Mouse (Mus musculus) forebrain, embryonic 12.5 days (tissue): Measurements from ENCODE around the gene Mlh1. TPM values are rescaled to one million over a fixed set of nuclear protein-coding genes. Genes with fewer than 3 reads are reported as not detected.

ENCODE experiments used
- ATAC-seq: fragments of 200-750 bp; cut with Nextera tagmentation; 2 replicates; pipeline ENCODE4 v1.8.0; 2017; ENCODE audit warnings: moderate TSS enrichment; ENCODE audit not compliant: low FRiP score
- H3K27ac ChIP-seq: fragments of 300-500 bp; sonication (generic); 2 replicates; pipeline ENCODE4 v1.5.1; 2016; ENCODE audit warnings: mild to moderate bottlenecking
- H3K27me3 ChIP-seq: fragments of 300-500 bp; sonication (generic); 2 replicates; pipeline ENCODE4 v1.6.1; 2016; ENCODE audit warnings: mild to moderate bottlenecking
- H3K36me3 ChIP-seq: fragments of 300-500 bp; sonication (generic); replicated peaks from 2 replicates; pipeline ENCODE4 v1.6.1; 2016; ENCODE audit warnings: mild to moderate bottlenecking
- H3K4me1 ChIP-seq: fragments of 300-500 bp; sonication (generic); 2 replicates; pipeline ENCODE4 v1.6.1; 2016
- H3K4me2 ChIP-seq: fragments of 300-500 bp; sonication (generic); 2 replicates; pipeline ENCODE4 v1.6.1; 2016; ENCODE audit warnings: mild to moderate bottlenecking, moderate library complexity
- H3K4me3 ChIP-seq: fragments of 300-500 bp; sonication (generic); replicated peaks from 2 replicates; pipeline ENCODE4 v1.5.1; 2016; ENCODE audit warnings: mild to moderate bottlenecking
- H3K9ac ChIP-seq: fragments of 300-500 bp; sonication (generic); 2 replicates; pipeline ENCODE4 v1.6.1; 2016; ENCODE audit warnings: mild to moderate bottlenecking
- H3K9me3 ChIP-seq: fragments of 300-500 bp; sonication (generic); 2 replicates; pipeline ENCODE4 v1.6.1; 2016
- WGBS: fragments of 180-500 bp; shearing (Covaris S2); methylation state at CpG from one replicate; pipeline ENCODE4 v1.1.7; 2016; 5-methylcytosine and 5-hydroxymethylcytosine counted together
- polyA plus RNA-seq: library from polyadenylated mRNA; unstranded; fragments of >200 nt; fragmentation: Nextera tagmentation; extraction: Ambion mirVana; gene quantifications from 2 replicates; pipeline ENCODE4 v1.2.1, GENCODE M21; 2016

Gene Mlh1
- polyA plus RNA-seq, 1 experiment from 2014 or later: 53.3 TPM

DNA sequence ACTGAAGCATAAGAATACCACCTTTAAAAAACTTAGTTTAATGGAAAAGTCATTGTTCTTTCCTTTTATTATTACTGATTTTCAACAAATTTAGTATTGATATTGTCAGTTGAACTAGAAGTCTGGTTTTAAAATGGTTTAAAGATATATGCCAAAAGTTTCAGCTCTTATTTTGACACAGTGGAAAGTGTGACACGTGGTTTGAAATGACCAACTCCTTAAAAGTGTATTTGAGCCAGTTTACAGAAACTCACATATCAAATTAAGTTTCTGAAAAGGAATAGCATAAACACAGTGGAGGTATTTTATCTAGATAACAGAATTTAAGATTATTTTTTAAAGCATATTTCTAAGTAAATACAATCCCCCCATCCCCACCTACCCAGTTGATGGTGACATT is 2.4 kb upstream of the Mlh1 start:
- no peak overlapping the region for H3K4me3 ChIP-seq
- H3K27me3 ChIP-seq: no peaks in the 10 kb centered on the region
- no peak for ATAC-seq
- peaks cover 47% of the 10 kb centered on the region for H3K4me1 ChIP-seq
- 96% methylated on average over 1 of the region's 1 CpGs for WGBS
- no peaks in the 10 kb centered on the region for H3K9me3 ChIP-seq
- peak overlapping the region; percentile 86 for H3K4me2 ChIP-seq
- H3K27ac ChIP-seq: no peak overlapping the region
- H3K36me3 ChIP-seq: peaks cover 30% of the 10 kb centered on the region
- no peak overlapping the region for H3K9ac ChIP-seq

DNA sequence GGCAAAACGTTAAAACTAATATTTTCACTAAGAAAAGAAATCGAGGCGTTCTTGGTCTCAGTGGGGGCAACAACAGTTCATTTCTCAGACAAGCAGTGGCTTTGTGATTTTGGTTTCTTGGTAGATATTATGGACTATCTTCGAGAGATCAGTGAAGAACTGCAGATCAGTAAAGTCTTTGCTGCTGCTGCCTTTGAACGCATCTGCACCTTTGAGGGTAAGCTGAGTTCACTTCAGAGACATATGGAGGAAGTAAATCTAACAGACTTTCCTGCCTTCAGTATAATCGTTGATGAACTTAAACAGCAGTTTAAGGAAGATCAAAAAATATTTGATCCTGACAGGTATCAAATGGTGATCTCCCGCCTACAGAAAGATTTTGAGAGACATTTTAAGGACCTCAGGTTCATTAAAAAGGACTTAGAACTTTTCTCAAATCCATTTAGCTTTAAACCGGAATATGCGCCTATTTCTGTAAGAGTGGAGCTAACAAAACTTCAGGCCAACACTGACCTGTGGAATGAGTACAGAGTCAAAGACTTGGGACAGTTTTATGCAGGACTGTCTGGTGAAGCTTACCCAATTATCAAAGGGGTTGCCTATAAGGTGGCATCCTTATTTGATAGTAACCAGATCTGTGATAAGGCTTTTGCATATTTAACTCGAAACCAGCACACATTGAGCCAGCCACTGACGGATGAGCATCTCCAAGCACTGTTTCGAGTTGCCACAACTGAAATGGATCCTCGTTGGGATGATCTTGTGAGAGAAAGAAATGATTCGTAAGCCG is 1.6 kb upstream of the Mlh1 start:
- WGBS: 83% methylated on average over 15 of the region's 15 CpGs
- peaks cover 47% of the 10 kb centered on the region for H3K4me1 ChIP-seq
- no peak overlapping the region; the same call in 1 of the 2 replicates for H3K27ac ChIP-seq

DNA sequence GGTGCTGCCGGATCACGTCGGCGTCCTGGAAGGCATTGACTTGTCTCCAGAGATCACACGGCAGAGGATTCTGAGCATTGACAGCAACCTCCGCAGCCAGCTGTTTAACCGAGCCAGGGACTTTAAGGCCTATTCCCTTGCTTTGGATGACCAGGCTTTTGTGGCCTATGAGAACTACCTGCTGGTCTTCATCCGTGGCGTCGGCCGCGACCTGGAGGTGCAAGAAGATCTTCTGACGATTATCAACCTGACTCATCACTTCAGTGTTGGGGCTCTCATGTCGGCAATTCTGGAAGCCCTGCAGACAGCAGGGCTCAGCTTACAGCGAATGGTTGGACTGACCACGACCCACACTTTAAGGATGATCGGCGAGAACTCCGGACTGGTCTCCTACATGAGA is 765 bp upstream of the Mlh1 start:
- peaks cover 17% of the 10 kb centered on the region for H3K36me3 ChIP-seq
- H3K4me3 ChIP-seq: peak overlapping the region; percentile 76
- no peaks in the 10 kb centered on the region for H3K9me3 ChIP-seq
- ATAC-seq: no peak
- peak overlapping the region; percentile 91 for H3K9ac ChIP-seq
- peak overlapping the region; percentile 95 for H3K27ac ChIP-seq
- 13% methylated on average over 19 of the region's 19 CpGs for WGBS
- peaks cover 47% of the 10 kb centered on the region for H3K4me1 ChIP-seq
- peak overlapping the region; percentile 86 for H3K4me2 ChIP-seq
- no peaks in the 10 kb centered on the region for H3K27me3 ChIP-seq

More for the DNA sequence above, 1.6 kb upstream of the Mlh1 start:
- Histone ChIP-seq H3K4me2 (peak overlapping the region; percentile 86), H3K27me3 (no peaks in the 10 kb centered on the region), H3K9me3 (no peaks in the 10 kb centered on the region), H3K4me3 (peak overlapping the region; percentile 76), H3K9ac (peak overlapping the region; percentile 91), H3K36me3 (peaks cover 22% of the 10 kb centered on the region)
- no peak for ATAC-seq

DNA sequence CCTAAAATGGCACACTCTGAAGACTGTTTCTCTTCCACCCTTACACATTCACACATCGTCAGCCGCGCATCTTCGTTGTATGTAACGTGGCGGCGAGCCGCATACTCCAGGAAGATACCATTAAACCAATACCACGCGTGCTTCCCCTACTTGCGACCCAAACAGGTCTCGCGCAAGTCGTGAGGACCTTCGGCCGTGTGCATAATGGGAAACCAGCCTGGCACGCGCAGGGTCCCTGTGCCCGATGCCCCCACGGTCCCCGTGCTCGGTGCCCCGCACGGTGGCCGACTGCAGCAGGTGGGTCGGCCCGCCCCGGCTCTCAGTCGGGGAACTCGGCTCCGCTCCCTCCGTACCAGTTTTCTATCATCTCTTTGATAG is 546 bp downstream of the Mlh1 start:
- H3K4me3 ChIP-seq: peak overlapping the region; percentile 76
- WGBS: under 1% methylated on average over 32 of the region's 32 CpGs
- H3K27me3 ChIP-seq: no peaks in the 10 kb centered on the region
- peaks cover 41% of the 10 kb centered on the region for H3K4me1 ChIP-seq
- H3K9ac ChIP-seq: peak overlapping the region; percentile 74
- peak overlapping the region; percentile 65 for H3K4me2 ChIP-seq
- ATAC-seq: peak; percentile 78
- H3K36me3 ChIP-seq: 0 out of 2 replicates have a peak, but pooled peaks cover 22% of the 10 kb centered on the region
- no peaks in the 10 kb centered on the region for H3K9me3 ChIP-seq
- H3K27ac ChIP-seq: peak overlapping the region; percentile 91

DNA sequence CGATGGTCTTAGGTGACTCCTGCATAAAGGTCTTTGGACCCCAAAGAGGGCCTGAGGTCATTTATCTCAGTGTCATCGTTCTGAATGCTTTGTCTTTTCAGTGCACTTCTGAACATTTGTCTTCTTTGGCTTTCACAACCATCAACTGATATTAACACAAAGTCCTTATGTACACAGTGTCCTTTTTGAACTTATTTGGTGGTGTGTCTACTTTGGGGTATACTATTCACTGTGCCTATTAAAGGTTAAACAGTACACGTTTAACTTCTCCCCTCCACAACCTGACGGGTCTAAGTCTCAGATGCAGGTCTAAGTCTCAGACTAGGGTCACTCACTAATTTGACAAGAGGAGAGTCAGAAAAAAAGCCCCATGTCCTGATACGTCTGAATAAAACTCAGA is 985 bp downstream of the Mlh1 start:
- 15% methylated on average over 5 of the region's 5 CpGs for WGBS
- H3K4me2 ChIP-seq: peak overlapping the region; percentile 65
- H3K27ac ChIP-seq: peak overlapping the region; percentile 91
- H3K27me3 ChIP-seq: no peaks in the 10 kb centered on the region
- H3K4me1 ChIP-seq: peaks cover 37% of the 10 kb centered on the region
- no peak for ATAC-seq
- H3K4me3 ChIP-seq: peak overlapping the region; percentile 76
- H3K9ac ChIP-seq: peak overlapping the region; percentile 74
- H3K36me3 ChIP-seq: 0 out of 2 replicates have a peak, but pooled peaks cover 22% of the 10 kb centered on the region
- H3K9me3 ChIP-seq: no peaks in the 10 kb centered on the region

DNA sequence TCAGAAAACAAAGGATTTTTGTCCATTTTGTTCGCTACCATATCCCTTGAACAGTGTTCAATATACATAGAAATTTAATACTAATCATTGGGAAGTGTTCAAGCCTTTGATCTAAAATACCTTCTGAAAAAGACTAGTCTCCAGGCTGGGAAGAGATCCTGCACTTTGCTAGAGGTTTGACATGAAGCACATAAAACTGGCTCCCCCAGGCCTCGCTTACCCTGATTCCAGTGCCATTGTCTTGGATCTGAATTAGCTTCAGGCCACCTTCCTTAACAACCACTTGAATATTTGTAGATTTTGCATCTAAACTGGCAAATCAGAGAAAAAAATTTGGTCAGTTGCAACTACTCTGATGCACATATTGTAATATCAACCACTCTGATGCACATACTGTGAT is 3.6 kb downstream of the Mlh1 start:
- H3K36me3 ChIP-seq: peaks cover 30% of the 10 kb centered on the region
- H3K9ac ChIP-seq: no peak overlapping the region
- WGBS: 95% methylated on average over 2 of the region's 2 CpGs
- no peaks in the 10 kb centered on the region for H3K27me3 ChIP-seq
- H3K4me3 ChIP-seq: no peak overlapping the region
- H3K4me1 ChIP-seq: peaks cover 15% of the 10 kb centered on the region
- no peak overlapping the region for H3K4me2 ChIP-seq
- no peak for ATAC-seq
- no peak overlapping the region for H3K27ac ChIP-seq
- H3K9me3 ChIP-seq: no peaks in the 10 kb centered on the region

DNA sequence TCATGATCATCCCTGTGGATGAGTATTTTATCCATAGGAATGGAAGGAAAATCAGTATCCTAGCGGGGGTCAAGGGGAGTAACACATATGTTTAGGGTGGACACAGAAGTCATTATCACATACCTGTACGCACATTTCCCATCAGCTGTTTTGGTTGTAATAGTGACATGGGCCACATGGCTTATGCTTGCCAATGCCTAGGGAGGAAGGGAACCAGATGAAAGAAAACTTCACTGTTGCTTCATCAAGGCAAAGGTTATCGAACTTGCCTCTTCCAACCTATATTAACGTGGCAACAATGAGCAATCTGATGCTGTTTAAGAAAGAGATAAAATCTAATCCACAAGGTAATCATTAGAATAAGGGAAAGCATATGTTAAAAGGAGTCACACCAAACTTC is 10.2 kb downstream of the Mlh1 start:
- WGBS: 89% methylated on average over 4 of the region's 4 CpGs
- Histone ChIP-seq H3K4me3 (no peak overlapping the region), H3K9me3 (no peaks in the 10 kb centered on the region), H3K27me3 (no peaks in the 10 kb centered on the region), H3K4me1 (no peaks in the 10 kb centered on the region), H3K27ac (no peak overlapping the region), H3K9ac (no peak overlapping the region), H3K4me2 (no peak overlapping the region), H3K36me3 (peaks cover 68% of the 10 kb centered on the region)
- no peak for ATAC-seq

DNA sequence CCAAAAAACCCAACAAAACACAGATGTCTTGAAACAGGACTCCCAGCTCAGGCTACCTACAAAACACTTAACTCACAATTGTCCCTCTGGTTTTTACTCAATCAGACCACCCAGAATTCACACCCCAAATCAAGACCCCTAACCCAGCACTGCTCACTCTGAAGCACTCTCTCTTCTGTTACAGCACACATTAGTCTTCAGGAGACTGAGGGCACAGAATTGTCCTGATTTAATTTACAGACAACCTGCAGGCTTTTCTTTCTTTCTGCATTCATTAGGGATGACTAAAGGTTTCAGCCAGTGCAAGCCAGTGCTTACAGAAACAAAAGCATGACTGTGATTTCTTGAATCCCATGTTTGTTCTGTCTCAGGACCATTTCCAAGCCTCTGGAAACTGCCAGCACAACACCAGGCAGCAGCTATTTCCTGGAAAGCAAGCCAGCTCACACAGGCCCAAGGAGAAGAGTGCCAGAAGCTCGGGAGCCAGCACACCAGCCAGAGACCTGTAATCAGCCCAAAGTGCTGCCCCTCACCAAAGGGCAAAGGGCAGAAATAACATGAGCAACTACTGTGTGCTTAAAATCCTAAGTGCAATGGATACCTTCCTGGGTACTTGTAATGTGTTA is 11.1 kb downstream of the Mlh1 start:
- Histone ChIP-seq H3K4me2 (no peak overlapping the region), H3K27me3 (no peaks in the 10 kb centered on the region), H3K9me3 (no peaks in the 10 kb centered on the region), H3K9ac (no peak overlapping the region), H3K27ac (no peak overlapping the region), H3K4me1 (no peaks in the 10 kb centered on the region), H3K4me3 (no peak overlapping the region), H3K36me3 (peaks cover 71% of the 10 kb centered on the region)
- WGBS: 48% methylated on average over 1 of the region's 1 CpGs
- no peak for ATAC-seq

DNA sequence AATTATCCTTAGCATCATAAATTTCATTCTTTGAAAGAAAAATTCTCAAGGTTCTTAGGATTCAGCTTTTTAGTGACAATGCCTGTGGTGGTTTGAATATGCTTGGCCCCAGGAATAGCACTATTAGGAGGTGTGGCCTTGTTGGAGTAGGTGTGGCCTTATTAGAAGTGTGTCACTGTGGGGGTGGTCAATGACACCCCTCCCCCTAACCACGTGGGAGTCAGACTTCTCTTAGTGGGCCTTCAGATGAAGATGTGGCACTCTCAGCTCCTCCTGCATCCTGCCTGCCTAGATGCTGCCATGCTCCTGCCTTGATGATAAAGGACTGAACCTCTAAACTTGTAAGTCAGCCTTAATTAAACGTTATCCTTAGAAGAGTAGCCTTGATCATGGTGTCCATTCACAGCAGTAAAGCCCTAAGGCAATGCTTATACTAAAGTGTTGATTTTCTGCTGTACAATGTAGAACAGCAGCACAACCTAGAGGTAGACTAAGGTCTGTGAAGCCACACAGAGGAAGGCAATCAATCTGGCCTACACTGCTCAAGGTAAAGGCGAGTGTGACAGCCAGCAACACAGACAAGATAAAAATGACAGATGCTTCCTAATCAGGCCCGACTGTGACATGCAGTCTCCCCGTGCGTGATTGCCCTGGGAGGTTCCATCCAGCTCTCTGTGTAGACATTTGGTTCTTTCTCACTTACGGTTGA is 19.3 kb downstream of the Mlh1 start:
- Histone ChIP-seq H3K36me3 (peaks cover 74% of the 10 kb centered on the region), H3K27me3 (no peaks in the 10 kb centered on the region), H3K9me3 (no peaks in the 10 kb centered on the region), H3K4me2 (no peak overlapping the region), H3K4me3 (no peak overlapping the region), H3K4me1 (no peaks in the 10 kb centered on the region), H3K9ac (no peak overlapping the region), H3K27ac (no peak overlapping the region)
- ATAC-seq: no peak
- WGBS: 84% methylated on average over 7 of the region's 7 CpGs

DNA sequence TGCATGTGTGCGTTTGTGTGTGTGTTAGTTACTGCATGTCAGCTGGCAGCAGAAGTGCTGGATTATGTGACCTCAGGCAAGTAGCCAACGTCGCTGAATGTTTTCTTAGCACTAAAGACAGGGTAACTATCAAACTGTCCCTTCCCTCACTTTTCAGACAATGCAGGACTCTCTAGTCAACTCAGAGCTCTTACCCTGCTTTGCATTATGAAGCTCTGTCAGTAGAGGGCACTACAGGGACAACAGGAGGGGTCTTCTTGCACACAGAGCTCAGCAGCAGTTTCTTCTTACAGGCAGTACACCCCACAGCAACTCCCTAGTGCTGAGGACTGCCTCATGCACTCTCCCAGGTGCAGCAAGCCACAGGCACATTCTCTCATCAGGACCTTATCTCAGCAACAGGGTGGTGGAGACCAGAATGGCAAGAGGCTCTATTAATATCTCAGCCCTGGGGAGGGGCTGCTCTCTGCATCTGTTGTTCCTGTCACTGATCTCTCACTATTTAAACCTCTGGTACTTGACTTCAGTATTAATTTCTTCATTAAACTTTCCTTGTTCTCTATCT is 23.8 kb downstream of the Mlh1 start:
- peaks cover 64% of the 10 kb centered on the region for H3K36me3 ChIP-seq
- ATAC-seq: no peak
- H3K27me3 ChIP-seq: no peaks in the 10 kb centered on the region
- no peaks in the 10 kb centered on the region for H3K9me3 ChIP-seq
- H3K9ac ChIP-seq: no peak overlapping the region
- H3K4me2 ChIP-seq: no peak overlapping the region
- no peak overlapping the region for H3K27ac ChIP-seq
- no peak overlapping the region for H3K4me3 ChIP-seq
- WGBS: 88% methylated on average over 3 of the region's 3 CpGs
- no peaks in the 10 kb centered on the region for H3K4me1 ChIP-seq

DNA sequence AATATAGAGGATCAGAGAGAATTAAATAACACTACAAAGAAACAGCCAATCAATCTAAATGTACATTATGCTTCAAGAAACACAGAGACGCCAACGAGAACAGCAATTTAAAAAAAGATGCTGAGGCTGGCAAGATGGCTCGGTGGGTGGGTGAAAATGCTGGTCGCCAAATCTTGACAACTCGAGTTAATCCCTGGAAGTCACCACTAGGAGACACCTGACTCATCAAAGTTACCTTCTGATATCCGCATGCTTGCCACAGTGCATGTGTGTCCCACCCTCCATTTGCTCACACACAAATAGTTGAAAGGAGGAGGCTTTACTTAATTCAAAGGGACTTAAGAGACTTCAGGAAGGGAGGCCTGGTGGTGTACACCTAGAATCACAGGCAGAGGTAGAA is 26.0 kb downstream of the Mlh1 start:
- H3K4me2 ChIP-seq: no peak overlapping the region
- peaks cover 61% of the 10 kb centered on the region for H3K36me3 ChIP-seq
- WGBS: 86% methylated on average over 6 of the region's 6 CpGs

DNA sequence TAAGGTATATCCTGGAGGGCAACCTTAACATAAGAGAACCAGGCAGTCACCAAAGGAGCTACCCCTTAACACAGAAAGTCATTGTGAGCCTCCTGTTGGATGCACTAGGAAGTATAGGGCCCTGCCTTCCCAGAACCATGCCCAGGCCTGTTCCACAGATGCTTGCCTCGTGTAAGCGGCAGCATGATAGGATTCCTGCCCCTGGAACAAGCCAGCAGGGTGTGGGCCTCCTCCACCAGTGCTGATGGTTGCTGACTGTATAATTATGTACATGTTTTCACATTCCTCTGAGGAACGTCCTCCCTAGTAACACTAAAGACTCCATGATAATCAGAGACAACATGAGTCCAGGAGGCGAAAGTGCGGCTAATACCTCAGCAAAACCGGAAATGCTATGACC is 28.2 kb downstream of the Mlh1 start:
- no peak overlapping the region for H3K4me3 ChIP-seq
- no peak for ATAC-seq
- H3K9ac ChIP-seq: no peak overlapping the region
- H3K4me2 ChIP-seq: no peak overlapping the region
- no peak overlapping the region for H3K27ac ChIP-seq
- peaks cover 59% of the 10 kb centered on the region for H3K36me3 ChIP-seq
- WGBS: 91% methylated on average over 6 of the region's 6 CpGs
- no peaks in the 10 kb centered on the region for H3K27me3 ChIP-seq
- H3K9me3 ChIP-seq: no peaks in the 10 kb centered on the region
- H3K4me1 ChIP-seq: no peaks in the 10 kb centered on the region

More for the DNA sequence above, 26.0 kb downstream of the Mlh1 start:
- Histone ChIP-seq H3K27me3 (no peaks in the 10 kb centered on the region), H3K9me3 (no peaks in the 10 kb centered on the region), H3K4me1 (no peaks in the 10 kb centered on the region), H3K4me3 (no peak overlapping the region), H3K27ac (no peak overlapping the region), H3K9ac (no peak overlapping the region)
- no peak for ATAC-seq
